Mouse (Mus musculus) MEL (cell line): ENCODE measurements around the gene Ncoa3. TPM values are rescaled to one million over a fixed set of nuclear protein-coding genes. Genes with fewer than 3 reads are reported as not detected.

Experiments
- DNase-seq: peaks from one replicate; pipeline ENCODE4 v3.0.0; 2011; ENCODE audit warnings: low read depth, low spot score
- H3K27ac ChIP-seq: 2 replicates; pipeline ENCODE4 v1.5.1; 2012; ENCODE audit warnings: low read depth, mild to moderate bottlenecking, control low read depth, low read length, moderate library complexity; ENCODE audit not compliant: control insufficient read depth
- H3K27me3 ChIP-seq, 2 experiments: fragments of 150-350 bp in 1 of 2; sonication (generic) in 1 of 2; 2 replicates each; pipeline ENCODE4 v1.6.1; 2012; ENCODE audit warnings: low read length in 2 of 2, mild to moderate bottlenecking in 2 of 2, improper control_type of control experiment in 1 of 2, moderate library complexity in 1 of 2; ENCODE audit not compliant: insufficient read depth in 2 of 2, control insufficient read depth in 1 of 2
- H3K36me3 ChIP-seq, 2 experiments: 2 replicates each; pipeline ENCODE4 v1.6.1; 2012 to 2014; ENCODE audit warnings: low read length in 2 of 2, improper control_type of control experiment in 1 of 2, inconsistent platforms in 1 of 2, mild to moderate bottlenecking in 1 of 2; ENCODE audit not compliant: insufficient read depth in 2 of 2, control insufficient read depth in 1 of 2
- H3K4me1 ChIP-seq, 2 experiments: fragments of 150-350 bp in 1 of 2; sonication (generic) in 1 of 2; 2 replicates each; pipeline ENCODE4 v1.6.1; 2012; ENCODE audit warnings: low read length in 2 of 2, improper control_type of control experiment in 1 of 2, mild to moderate bottlenecking in 1 of 2; ENCODE audit not compliant: insufficient read depth in 2 of 2, control insufficient read depth in 1 of 2
- H3K4me3 ChIP-seq, 2 experiments: fragments of 150-350 bp in 1 of 2; sonication (generic) in 1 of 2; 2 replicates each; pipeline ENCODE4 v1.5.1; 2012; ENCODE audit warnings: low read depth in 2 of 2, low read length in 2 of 2, mild to moderate bottlenecking in 2 of 2, moderate library complexity in 2 of 2, control low read depth in 1 of 2, improper control_type of control experiment in 1 of 2; ENCODE audit not compliant: control insufficient read depth in 1 of 2, insufficient read depth in 1 of 2
- H3K79me2 ChIP-seq: 2 replicates; pipeline ENCODE4 v1.6.1; 2012; ENCODE audit warnings: mild to moderate bottlenecking, low read length, moderate library complexity; ENCODE audit not compliant: control insufficient read depth, poor library complexity, insufficient read depth
- H3K9ac ChIP-seq: 2 replicates; pipeline ENCODE4 v1.6.1; 2012; ENCODE audit warnings: low read depth, mild to moderate bottlenecking, control low read depth, low read length, moderate library complexity; ENCODE audit not compliant: control insufficient read depth, poor library complexity, severe bottlenecking
- H3K9me3 ChIP-seq: fragments of 150-350 bp; sonication (generic); replicated peaks from 2 replicates; pipeline ENCODE4 v1.6.1; 2012; ENCODE audit warnings: mild to moderate bottlenecking, low read length, improper control_type of control experiment, moderate library complexity; ENCODE audit not compliant: insufficient read depth
- BHLHE40 ChIP-seq: IDR thresholded peaks from 2 replicates; pipeline ENCODE4 v1.6.1; 2012; ENCODE audit warnings: low read depth, mild to moderate bottlenecking, inconsistent platforms, low read length, improper control_type of control experiment, borderline replicate concordance
- CTCF ChIP-seq, 3 experiments: IDR thresholded peaks in 2 of 3; conservative IDR thresholded peaks in 1 of 3; 2 replicates each; pipeline ENCODE4 v1.5.1; 2011 to 2012; ENCODE audit warnings: low read length in 3 of 3, low read depth in 2 of 3, mild to moderate bottlenecking in 2 of 3, improper control_type of control experiment in 1 of 3, inconsistent platforms in 1 of 3, mixed read lengths in 1 of 3, moderate library complexity in 1 of 3; ENCODE audit not compliant: control insufficient read depth in 1 of 3, insufficient read depth in 1 of 3, poor library complexity in 1 of 3, severe bottlenecking in 1 of 3
- EP300 ChIP-seq, 2 experiments: IDR thresholded peaks; 2 replicates each; pipeline ENCODE4 v1.6.1; 2011; ENCODE audit warnings: improper control_type of control experiment in 2 of 2, low read length in 2 of 2, low read depth in 1 of 2, mild to moderate bottlenecking in 1 of 2
- GABPA ChIP-seq: IDR thresholded peaks from 2 replicates; pipeline ENCODE4 v1.6.1; 2012; ENCODE audit warnings: low read depth, mild to moderate bottlenecking, inconsistent platforms, low read length, improper control_type of control experiment, moderate library complexity
- GATA1 ChIP-seq: IDR thresholded peaks from 2 replicates; pipeline ENCODE4 v1.6.1; 2011; ENCODE audit warnings: low read depth, low read length, improper control_type of control experiment
- KAT2A ChIP-seq: conservative IDR thresholded peaks from 2 replicates; pipeline ENCODE4 v1.6.1; 2012; ENCODE audit warnings: low read depth, low read length, improper control_type of control experiment, inconsistent platforms
- MAZ ChIP-seq: IDR thresholded peaks from 2 replicates; pipeline ENCODE4 v1.6.1; 2012; ENCODE audit warnings: low read depth, mild to moderate bottlenecking, inconsistent platforms, low read length, improper control_type of control experiment
- MXI1 ChIP-seq: IDR thresholded peaks from 2 replicates; pipeline ENCODE4 v1.6.1; 2011; ENCODE audit warnings: mild to moderate bottlenecking, low read depth, low read length, improper control_type of control experiment
- NRF1 ChIP-seq: IDR thresholded peaks from 2 replicates; pipeline ENCODE4 v1.6.1; 2014; ENCODE audit warnings: low read depth, mild to moderate bottlenecking, inconsistent platforms, low read length, improper control_type of control experiment, moderate library complexity; ENCODE audit not compliant: poor library complexity, insufficient read depth, severe bottlenecking
- POLR2AphosphoS2 ChIP-seq: IDR thresholded peaks from 2 replicates; pipeline ENCODE4 v1.6.1; 2011; ENCODE audit warnings: low read length, improper control_type of control experiment
- RAD21 ChIP-seq: IDR thresholded peaks from 2 replicates; pipeline ENCODE4 v1.6.1; 2011; ENCODE audit warnings: mild to moderate bottlenecking, low read depth, low read length, improper control_type of control experiment
- RCOR1 ChIP-seq: IDR thresholded peaks from 2 replicates; pipeline ENCODE4 v1.6.1; 2012; ENCODE audit warnings: low read depth, mild to moderate bottlenecking, inconsistent platforms, low read length, improper control_type of control experiment
- SIN3A ChIP-seq: IDR thresholded peaks from 2 replicates; pipeline ENCODE4 v1.6.1; 2012; ENCODE audit warnings: low read length, improper control_type of control experiment, inconsistent platforms
- SMC3 ChIP-seq: IDR thresholded peaks from 2 replicates; pipeline ENCODE4 v1.6.1; 2011; ENCODE audit warnings: low read depth, low read length, improper control_type of control experiment
- TAL1 ChIP-seq: IDR thresholded peaks from 2 replicates; pipeline ENCODE4 v1.6.1; 2012; ENCODE audit warnings: mild to moderate bottlenecking, inconsistent platforms, low read length, moderate library complexity, mixed read lengths
- TCF12 ChIP-seq: IDR thresholded peaks from 2 replicates; pipeline ENCODE4 v1.6.1; 2014; ENCODE audit warnings: low read depth, mild to moderate bottlenecking, inconsistent platforms, low read length, improper control_type of control experiment, moderate library complexity
- ZMIZ1 ChIP-seq: IDR thresholded peaks from 2 replicates; pipeline ENCODE4 v1.6.1; 2012; ENCODE audit warnings: low read depth, mild to moderate bottlenecking, inconsistent platforms, low read length, improper control_type of control experiment, moderate library complexity
- polyA plus RNA-seq, 2 experiments: library from polyadenylated mRNA; stranded (reverse) in 1 of 2; unstranded in 1 of 2; fragments of >175 nt in 1 of 2; fragments of >200 nt in 1 of 2; gene quantifications; 2 replicates each; pipeline versions ENCODE4 v1.2.1 to v1.2.4; 2012; ENCODE audit warnings: low replicate concordance in 2 of 2, low read depth in 1 of 2; ENCODE audit not compliant: insufficient read length in 2 of 2, insufficient read depth in 1 of 2, missing spikeins in 1 of 2
- total RNA-seq: library from RNA; depleted of rRNA; stranded (reverse); fragments of 300-350 nt; gene quantifications from 2 replicates; pipeline ENCODE4 v1.2.3, GENCODE M21; 2012

Ncoa3 gene
- total and polyA plus RNA-seq, 3 experiments, result 5.7 to 19.8 (median 10.3) TPM

GRCm38 (mm10) chr2:166001768-166002167, 9.3 kb downstream of the Ncoa3 start:
- no peak overlapping the region for H3K4me3 ChIP-seq
- H3K9ac ChIP-seq, result no peak overlapping the region
- peaks cover 0 to 2% of the 10 kb centered on the region in 2 experiments; a peak in 2 of 4 replicates for H3K36me3 ChIP-seq
- H3K27me3 ChIP-seq, result no peaks in the 10 kb centered on the region
- no peak for DNase-seq
- H3K79me2 ChIP-seq, result peaks cover 7% of the 10 kb centered on the region; the same call in 1 of the 2 replicates
- no peak overlapping the region for H3K27ac ChIP-seq
- no peaks in the 10 kb centered on the region for H3K9me3 ChIP-seq
- peaks cover 0 to 4% of the 10 kb centered on the region in 2 experiments; a peak in 2 of 4 replicates for H3K4me1 ChIP-seq
- no peak for TF ChIP-seq GATA1
- TF ChIP-seq BHLHE40, result no peak
- no peak for TF ChIP-seq POLR2AphosphoS2
- no peak for TF ChIP-seq SMC3
- no peak for TF ChIP-seq SIN3A
- no peak for TF ChIP-seq TCF12
- TF ChIP-seq MXI1, result no peak
- no peak for TF ChIP-seq NRF1
- no peak for TF ChIP-seq GABPA
- no peak for TF ChIP-seq TAL1

GRCm38 (mm10) chr2:166002429-166002828, 10.0 kb downstream of the Ncoa3 start:
- no peak for DNase-seq
- TF ChIP-seq RAD21, result no peak
- no peak for TF ChIP-seq EP300 (IDR thresholded peaks at IDR 0.05; ENCODE audit: low read depth in 1 of 2, low read length in 2 of 2)
- TF ChIP-seq ZMIZ1, result no peak
- TF ChIP-seq RCOR1, result no peak
- Histone ChIP-seq H3K27ac (no peak overlapping the region), H3K9ac (no peak overlapping the region), H3K4me1 (no peaks in the 10 kb centered on the region), H3K9me3 (no peaks in the 10 kb centered on the region), H3K79me2 (peaks cover 5% of the 10 kb centered on the region; the same call in 1 of the 2 replicates), H3K27me3 (no peaks in the 10 kb centered on the region), H3K4me3 (no peak overlapping the region), H3K36me3 (no peaks in the 10 kb centered on the region)

- H3K27me3 ChIP-seq, result no peaks in the 10 kb centered on the region
- no peaks in the 10 kb centered on the region for H3K9me3 ChIP-seq
- H3K4me1 ChIP-seq, result no peaks in the 10 kb centered on the region
These were observed 10.6 kb downstream of the Ncoa3 start for GRCm38 (mm10) chr2:166003004-166003403.

More at GRCm38 (mm10) chr2:166003004-166003403, 10.6 kb downstream of the Ncoa3 start:
- Histone ChIP-seq H3K36me3 (no peaks in the 10 kb centered on the region), H3K79me2 (peaks cover 5% of the 10 kb centered on the region; the same call in 1 of the 2 replicates), H3K4me3 (no peak overlapping the region), H3K9ac (no peak overlapping the region), H3K27ac (no peak overlapping the region)
- DNase-seq, result no peak
- TF ChIP-seq KAT2A (no peak), GATA1 (no peak), MAZ (no peak), SMC3 (peak; percentile 11; the same call in 1 of the 2 replicates), CTCF (IDR thresholded peaks at IDR 0.05 in 2 of 3, conservative IDR thresholded peaks at IDR 0.05 in 1 of 3; ENCODE audit: control insufficient read depth in 1 of 3, insufficient read depth in 1 of 3, low read depth in 2 of 3, low read length in 3 of 3, poor library complexity in 1 of 3, severe bottlenecking in 1 of 3) (peak in 2 of 3 experiments; percentile 9 to 13; a peak in 1 of 6 replicates)
